Mouse (Mus musculus): Measurements from ENCODE around the gene Apba2.

- TF ChIP-seq REST (IDR thresholded peaks at IDR 0.05; ENCODE audit: insufficient read depth, insufficient read length) = no peak
- no peak for TF ChIP-seq MYOD1 (IDR thresholded peaks at IDR 0.05; ENCODE audit: control insufficient read depth in 1 of 3, insufficient read length in 2 of 3, low read depth in 2 of 3)
- TF ChIP-seq POLR2A (IDR thresholded peaks at IDR 0.05; ENCODE audit: insufficient read length, low read depth) = no peak
- TF ChIP-seq POLR2AphosphoS2 (IDR thresholded peaks at IDR 0.05; ENCODE audit: insufficient read length, low read depth) = no peak
- TF ChIP-seq USF1 (IDR thresholded peaks at IDR 0.05; ENCODE audit: low read depth) = no peak
- TF ChIP-seq TCF3 (IDR thresholded peaks at IDR 0.05; ENCODE audit: insufficient read length, low read depth) = no peak
These were observed 45.3 kb downstream of the Apba2 start for GRCm38 (mm10) chr7:64546801-64547200.

Measured in myocyte (in vitro differentiated cells).